Mouse (Mus musculus) mature B cell (primary cell): ENCODE results near the gene Nit2.

Source experiments
- in situ Hi-C: fragments of 300-500 bp; cut with MboI; formaldehyde crosslinking; loops from 2 replicates; pipeline ENCODE4 v1.14.3; 2019

The Nit2 gene

GRCm38 (mm10) chr16:57162841-57163240 is 4.3 kb downstream of the Nit2 start:
- in situ Hi-C loops: no loop called here

GRCm38 (mm10) chr16:57159835-57160234 is 7.3 kb downstream of the Nit2 start:
- in situ Hi-C loops: no loop called here

- in situ Hi-C loops: no loop called here
Measured at GRCm38 (mm10) chr16:57157728-57158127, 9.4 kb downstream of the Nit2 start.

- in situ Hi-C loops: no loop called here
Measured at GRCm38 (mm10) chr16:57157076-57157475, 10.1 kb downstream of the Nit2 start.

GRCm38 (mm10) chr16:57155899-57156298 is 11.2 kb downstream of the Nit2 start:
- in situ Hi-C loops: no loop called here

GRCm38 (mm10) chr16:57151437-57151836 is 15.7 kb downstream of the Nit2 start:
- in situ Hi-C loops: no loop called here

- in situ Hi-C loops: no loop called here
Measured at GRCm38 (mm10) chr16:57144741-57145140, 22.4 kb downstream of the Nit2 start.

- in situ Hi-C loops: no loop called here
Measured at GRCm38 (mm10) chr16:57133611-57134010, 33.5 kb downstream of the Nit2 start.

GRCm38 (mm10) chr16:57132326-57132725 is 34.8 kb downstream of the Nit2 start:
- in situ Hi-C loops: no loop called here

GRCm38 (mm10) chr16:57131544-57131943 is 35.6 kb downstream of the Nit2 start:
- in situ Hi-C loops: no loop called here

- in situ Hi-C loops: no loop called here
Measured at GRCm38 (mm10) chr16:57130752-57131400, 36.3 kb downstream of the Nit2 start.

GRCm38 (mm10) chr16:57127825-57128224 is 39.3 kb downstream of the Nit2 start:
- in situ Hi-C loops: no loop called here

- in situ Hi-C loops: no loop called here
Measured at GRCm38 (mm10) chr16:57126268-57126667, 40.9 kb downstream of the Nit2 start.

- in situ Hi-C loops: no loop called here
Measured at GRCm38 (mm10) chr16:57122682-57123445, 44.3 kb downstream of the Nit2 start.

GRCm38 (mm10) chr16:57121816-57122415 is 45.2 kb downstream of the Nit2 start:
- in situ Hi-C loops: no loop called here

GRCm38 (mm10) chr16:57120913-57121815 is 46.0 kb downstream of the Nit2 start, which contains the start of gene Tomm70a:
Tomm70a (plus strand) TSS chr16:57121703.
- in situ Hi-C loops: no loop called here

- in situ Hi-C loops: no loop called here
Measured at GRCm38 (mm10) chr16:57117562-57117961, 49.6 kb downstream of the Nit2 start.

- in situ Hi-C loops: no loop called here
Measured at GRCm38 (mm10) chr16:57116066-57116465, 51.1 kb downstream of the Nit2 start.
